Mouse (Mus musculus): ENCODE measurements at regions not wholly inside any gene's neighbourhood (a gene's known extent, or its start where the extent isn't known, plus 50 kb on each side); places are given as distances from the start of the nearest gene placed in this dataset.

GRCm38 (mm10) chr1:189483331-189483730, 81.3 kb upstream of the Kcnk2 start:
- Histone ChIP-seq H3K4me1 (replicated peaks; ENCODE audit: control insufficient read depth, insufficient read depth, low read length) (no peaks in the 10 kb centered on the region), H3K36me3 (ENCODE audit: control insufficient read depth, insufficient read depth) (no peaks in the 10 kb centered on the region), H3K9me3 (ENCODE audit: control insufficient read depth) (no peaks in the 10 kb centered on the region), H3K27ac (ENCODE audit: low read depth, low read length) (no peak overlapping the region), H3K4me3 (ENCODE audit: low read depth, low read length) (no peak overlapping the region), H3K27me3 (replicated peaks; ENCODE audit: control insufficient read depth, insufficient read depth, low read length) (no peaks in the 10 kb centered on the region), H3K9ac (ENCODE audit: low read depth, low read length) (no peak overlapping the region), H3K4me2 (replicated peaks; ENCODE audit: low read depth) (no peak overlapping the region)
- TF ChIP-seq CTCF (IDR thresholded peaks at IDR 0.05; ENCODE audit: low read depth), result no peak
- WGBS, result 72% methylated on average over 7 of the region's 7 CpGs
- ATAC-seq, result no peak

- ATAC-seq, result no peak
- WGBS, result 61% methylated on average over 6 of the region's 6 CpGs
Observed at GRCm38 (mm10) chr1:189478051-189478450, 76.0 kb upstream of the Kcnk2 start.

DNA sequence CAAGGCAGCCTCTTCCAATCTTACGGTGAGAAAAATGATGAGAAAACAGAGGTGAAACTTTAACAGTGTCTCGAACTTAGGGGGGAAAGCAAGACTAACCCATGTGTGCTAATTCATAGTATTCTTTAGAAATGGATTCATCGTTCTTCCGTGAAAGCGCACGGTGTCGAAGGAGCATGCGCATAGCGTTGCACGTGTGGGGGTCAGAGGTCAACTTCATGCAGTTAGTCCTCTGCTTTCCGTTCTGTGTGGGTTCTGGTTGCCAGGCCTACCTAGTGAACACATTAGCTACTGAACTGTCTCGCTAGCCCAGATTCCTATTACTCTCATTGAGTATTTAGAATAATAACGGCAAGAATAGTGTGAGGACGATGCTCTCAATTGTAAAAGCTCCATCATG, 74.7 kb upstream of the Kcnk2 start:
- H3K4me3 ChIP-seq (ENCODE audit: low read depth, low read length), result no peak overlapping the region
- 92% methylated on average over 14 of the region's 14 CpGs for WGBS
- no peaks in the 10 kb centered on the region for H3K4me1 ChIP-seq (replicated peaks; ENCODE audit: control insufficient read depth, insufficient read depth, low read length)
- H3K27me3 ChIP-seq (replicated peaks; ENCODE audit: control insufficient read depth, insufficient read depth, low read length), result no peaks in the 10 kb centered on the region
- H3K27ac ChIP-seq (ENCODE audit: low read depth, low read length), result no peak overlapping the region
- no peaks in the 10 kb centered on the region for H3K9me3 ChIP-seq (ENCODE audit: control insufficient read depth)
- H3K9ac ChIP-seq (ENCODE audit: low read depth, low read length), result no peak overlapping the region
- H3K36me3 ChIP-seq (ENCODE audit: control insufficient read depth, insufficient read depth), result no peaks in the 10 kb centered on the region
- no peak for ATAC-seq
- H3K4me2 ChIP-seq (replicated peaks; ENCODE audit: low read depth), result no peak overlapping the region
- TF ChIP-seq CTCF (IDR thresholded peaks at IDR 0.05; ENCODE audit: low read depth), result no peak

More at GRCm38 (mm10) chr1:189478051-189478450, 76.0 kb upstream of the Kcnk2 start:
- Histone ChIP-seq H3K9me3 (ENCODE audit: control insufficient read depth) (no peaks in the 10 kb centered on the region), H3K4me3 (ENCODE audit: low read depth, low read length) (no peak overlapping the region), H3K4me2 (replicated peaks; ENCODE audit: low read depth) (no peak overlapping the region), H3K36me3 (ENCODE audit: control insufficient read depth, insufficient read depth) (no peaks in the 10 kb centered on the region), H3K9ac (ENCODE audit: low read depth, low read length) (no peak overlapping the region), H3K27ac (ENCODE audit: low read depth, low read length) (no peak overlapping the region), H3K27me3 (replicated peaks; ENCODE audit: control insufficient read depth, insufficient read depth, low read length) (no peaks in the 10 kb centered on the region), H3K4me1 (replicated peaks; ENCODE audit: control insufficient read depth, insufficient read depth, low read length) (no peaks in the 10 kb centered on the region)
- no peak for TF ChIP-seq CTCF (IDR thresholded peaks at IDR 0.05; ENCODE audit: low read depth)

- no peaks in the 10 kb centered on the region for H3K9me3 ChIP-seq (ENCODE audit: control insufficient read depth)
- 91% methylated on average over 4 of the region's 4 CpGs for WGBS
- no peak overlapping the region for H3K4me3 ChIP-seq (ENCODE audit: low read depth, low read length)
- H3K27ac ChIP-seq (ENCODE audit: low read depth, low read length), result no peak overlapping the region
- H3K27me3 ChIP-seq (replicated peaks; ENCODE audit: control insufficient read depth, insufficient read depth, low read length), result no peaks in the 10 kb centered on the region
- H3K4me1 ChIP-seq (replicated peaks; ENCODE audit: control insufficient read depth, insufficient read depth, low read length), result no peaks in the 10 kb centered on the region
- ATAC-seq, result no peak
- no peaks in the 10 kb centered on the region for H3K36me3 ChIP-seq (ENCODE audit: control insufficient read depth, insufficient read depth)
- no peak for TF ChIP-seq CTCF (IDR thresholded peaks at IDR 0.05; ENCODE audit: low read depth)
- H3K4me2 ChIP-seq (replicated peaks; ENCODE audit: low read depth), result no peak overlapping the region
- no peak overlapping the region for H3K9ac ChIP-seq (ENCODE audit: low read depth, low read length)
Observed at GRCm38 (mm10) chr1:189473071-189473470, 71.0 kb upstream of the Kcnk2 start.

DNA sequence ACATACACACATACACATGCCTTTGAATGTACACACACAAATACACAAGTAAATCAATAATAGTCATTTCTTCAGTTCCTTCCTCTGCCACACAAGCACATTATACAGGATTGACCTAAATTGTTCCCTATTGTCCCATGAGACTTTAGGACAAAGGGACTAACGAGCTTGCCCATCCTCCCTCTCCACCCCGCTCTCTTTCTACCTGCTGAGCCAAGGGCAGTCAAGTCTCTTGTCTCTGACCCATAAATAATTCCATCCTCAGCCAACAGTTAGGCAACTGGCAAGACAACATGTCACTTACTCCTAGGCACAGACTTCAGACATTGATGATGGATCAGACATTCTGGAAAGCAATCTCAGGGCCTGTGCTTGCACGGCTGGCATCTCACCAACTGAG, 56.3 kb upstream of the Kcnk2 start:
- Histone ChIP-seq H3K9ac (ENCODE audit: low read depth, low read length) (no peak overlapping the region), H3K9me3 (ENCODE audit: control insufficient read depth) (no peaks in the 10 kb centered on the region), H3K4me1 (replicated peaks; ENCODE audit: control insufficient read depth, insufficient read depth, low read length) (no peaks in the 10 kb centered on the region), H3K27me3 (replicated peaks; ENCODE audit: control insufficient read depth, insufficient read depth, low read length) (no peaks in the 10 kb centered on the region), H3K36me3 (ENCODE audit: control insufficient read depth, insufficient read depth) (no peaks in the 10 kb centered on the region), H3K4me2 (replicated peaks; ENCODE audit: low read depth) (no peak overlapping the region), H3K4me3 (ENCODE audit: low read depth, low read length) (no peak overlapping the region), H3K27ac (ENCODE audit: low read depth, low read length) (no peak overlapping the region)
- no peak for TF ChIP-seq CTCF (IDR thresholded peaks at IDR 0.05; ENCODE audit: low read depth)
- WGBS, result 86% methylated on average over 3 of the region's 3 CpGs
- ATAC-seq, result no peak

Data from intestine, postnatal 0 days (tissue).